In genomic region chr6:88971729-88972128, GRCm38 (mm10) we compare ENCODE assay signal across 9 mouse cellular contexts.
A peak's percentile ranks its signal among the peaks of the same experiment; 100 is the strongest.
DNase-seq lines count a peak whose midpoint lies in the region; ATAC-seq lines count a peak whose summit lies in the region.
"Had no signal": no experiment of that assay in that cellular context is flagged by ENCODE, and none has a peak within 500 bp of the region (broad histone marks: within the 10 kb centered on the region; RNA-seq: fewer than 3 reads in every experiment).

No protein-coding gene starts in this region.

- peak overlapping the region; percentile 54; the same call in 1 of the 2 replicates for H3K27ac ChIP-seq in neural tube, embryonic 11.5 days (ENCODE audit: low read depth, low read length)
- H3K27ac ChIP-seq in heart, embryonic 11.5 days (ENCODE audit: low read depth, low read length) = no peak overlapping the region
- H3K27ac ChIP-seq: heart, embryonic 15.5 days had no signal

- no peaks in the 10 kb centered on the region for H3K27me3 ChIP-seq in neural tube, embryonic 11.5 days (ENCODE audit: control insufficient read depth, insufficient read depth, low read length)
- H3K27me3 ChIP-seq in heart, embryonic 11.5 days (ENCODE audit: control insufficient read depth, insufficient read depth, low read length) = peaks cover 10% of the 10 kb centered on the region; the same call in 1 of the 2 replicates

- H3K9ac ChIP-seq in neural tube, embryonic 11.5 days (ENCODE audit: low read length) = no peak overlapping the region; the same call in 1 of the 2 replicates
- H3K9ac ChIP-seq in heart, embryonic 11.5 days (ENCODE audit: low read depth, low read length) = no peak overlapping the region
- H3K9ac ChIP-seq: heart, embryonic 15.5 days had no signal

- H3K9me3 ChIP-seq in neural tube, embryonic 11.5 days (ENCODE audit: control insufficient read depth, low read length) = no peaks in the 10 kb centered on the region
- H3K9me3 ChIP-seq in heart, embryonic 11.5 days (replicated peaks; ENCODE audit: control insufficient read depth, low read length) = no peaks in the 10 kb centered on the region
- H3K9me3 ChIP-seq: heart, embryonic 15.5 days had no signal

- ATAC-seq in neural tube, embryonic 11.5 days (ENCODE audit: insufficient read depth, low FRiP score, low TSS enrichment) = no peak
- ATAC-seq in heart, embryonic 11.5 days (replicated peaks; ENCODE audit: insufficient number of reproducible peaks, low FRiP score, low TSS enrichment) = no peak

- H3K4me3 ChIP-seq in neural tube, embryonic 11.5 days (ENCODE audit: low read depth, low read length) = no peak overlapping the region
- no peak overlapping the region for H3K4me3 ChIP-seq in heart, embryonic 11.5 days (ENCODE audit: low read depth, low read length)
- H3K4me3 ChIP-seq: heart, embryonic 15.5 days had no signal

- 9% methylated on average over 9 of the region's 9 CpGs for WGBS in neural tube, embryonic 11.5 days
- 26% methylated on average over 9 of the region's 9 CpGs for WGBS in heart, embryonic 11.5 days (ENCODE audit: insufficient replicate concordance)

- peak; percentile 33 for DNase-seq in urinary bladder, postnatal 14 days (ENCODE audit: low spot score)
- no peak for DNase-seq in urinary bladder, postnatal 10 days (ENCODE audit: low spot score)
- peak; percentile 55 for DNase-seq in embryo, embryonic 9.5 days (ENCODE audit: extremely low spot score)
- DNase-seq in layer of hippocampus, adult 9-10 months (ENCODE audit: low spot score) = peak; percentile 58
- DNase-seq in neural tube, embryonic 11.5 days (ENCODE audit: low spot score) = no peak
- DNase-seq in thymus, postnatal 0 days (ENCODE audit: low spot score) = no peak
- no peak for DNase-seq in kidney, adult 9 months

- peaks cover 39% of the 10 kb centered on the region for H3K4me1 ChIP-seq in neural tube, embryonic 11.5 days (ENCODE audit: control insufficient read depth, insufficient read depth, low read length)
- H3K4me1 ChIP-seq in heart, embryonic 11.5 days (ENCODE audit: control insufficient read depth, insufficient read depth, low read length) = peaks cover 7% of the 10 kb centered on the region

- H3K36me3 ChIP-seq in neural tube, embryonic 11.5 days (ENCODE audit: control insufficient read depth, insufficient read depth, low read length) = no peaks in the 10 kb centered on the region
- H3K36me3 ChIP-seq in heart, embryonic 11.5 days (ENCODE audit: control insufficient read depth, insufficient read depth, low read length) = no peaks in the 10 kb centered on the region
- H3K36me3 ChIP-seq: heart, embryonic 15.5 days had no signal

- H3K4me2 ChIP-seq in neural tube, embryonic 11.5 days (ENCODE audit: low read depth) = no peak overlapping the region
- H3K4me2 ChIP-seq in heart, embryonic 11.5 days = no peak overlapping the region
- H3K4me2 ChIP-seq: heart, embryonic 15.5 days had no signal

Comparison
In these comparisons a context has a peak if more than half of its experiments do, and no peak if none do; other contexts are left out.
1. DNase-seq: peak in urinary bladder, postnatal 14 days (single experiment), embryo, embryonic 9.5 days (single experiment) and layer of hippocampus, adult 9-10 months (single experiment); none in urinary bladder, postnatal 10 days (single experiment), neural tube, embryonic 11.5 days (single experiment), thymus, postnatal 0 days (single experiment) and kidney, adult 9 months (single experiment).